20 mouse cellular contexts compared by ENCODE assay signal in the genomic region with DNA sequence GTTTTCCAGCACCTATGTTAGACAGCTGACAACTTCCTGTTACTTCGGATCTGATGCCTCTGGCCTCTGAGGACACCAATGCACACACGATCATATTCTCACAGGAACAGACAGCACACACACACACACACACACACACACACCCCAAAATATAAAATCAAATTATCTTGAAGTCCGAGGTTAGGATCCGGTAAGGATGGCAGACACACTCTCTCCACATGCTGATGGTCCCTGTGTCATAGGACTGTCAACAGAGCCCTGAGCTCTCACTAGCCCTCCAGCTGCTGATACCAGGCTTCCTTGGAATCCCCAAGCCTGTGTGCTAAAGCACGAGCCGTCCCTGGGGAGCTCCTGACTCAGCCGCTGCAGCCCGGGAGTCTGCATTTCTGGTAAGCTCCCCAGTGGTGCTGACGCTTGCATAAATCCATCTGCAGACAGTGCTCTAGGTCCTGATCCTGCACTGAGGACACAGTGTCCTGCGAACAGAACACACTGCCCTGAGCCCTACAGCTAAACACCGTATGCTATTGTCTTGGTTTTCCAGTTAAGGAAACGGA.
DNase-seq lines count a peak whose midpoint lies in the region; ATAC-seq and TF ChIP-seq lines count a peak whose summit lies in the region.
"Had no signal": no experiment of that assay in that cellular context is flagged by ENCODE, and none has a peak within 500 bp of the region (broad histone marks: within the 10 kb centered on the region; RNA-seq: fewer than 3 reads in every experiment).

No protein-coding gene starts in this region.

- no peaks in the 10 kb centered on the region for H3K36me3 ChIP-seq in heart, adult 2 months (ENCODE audit: control insufficient read depth, insufficient read depth, low read length)
- H3K36me3 ChIP-seq in heart, embryonic 11.5 days (ENCODE audit: control insufficient read depth, insufficient read depth, low read length), result no peaks in the 10 kb centered on the region
- H3K36me3 ChIP-seq: embryonic facial prominence, embryonic 15.5 days; forebrain, embryonic 10.5 days; limb, embryonic 13.5 days; liver, embryonic 15.5 days; stomach, embryonic 15.5 days had no signal

- no peaks in the 10 kb centered on the region for H3K9me3 ChIP-seq in heart, embryonic 11.5 days (replicated peaks; ENCODE audit: control insufficient read depth, low read length)
- H3K9me3 ChIP-seq: embryonic facial prominence, embryonic 15.5 days; forebrain, embryonic 10.5 days; limb, embryonic 13.5 days; liver, embryonic 15.5 days; stomach, embryonic 15.5 days had no signal

- intact Hi-C loops in heart, adult 2 months (cut with DNase I), result no loop called here

- peak; percentile 41 for DNase-seq in adrenal gland, postnatal 10 days
- DNase-seq in adrenal gland, adult 8-10 months, result no peak
- peak; percentile 39 to 57 for DNase-seq in heart, adult 2 months
- peak; percentile 89 for DNase-seq in 3T3-L1 (ENCODE audit: low read depth, low spot score)
- DNase-seq in heart, adult 9 months (ENCODE audit: low spot score in 2 of 2), result peak; percentile 25 to 29
- DNase-seq in right cerebral cortex, postnatal 36 days (ENCODE audit: low spot score in 2 of 2), result no peak
- DNase-seq in cerebellum, postnatal 14 days, result no peak
- DNase-seq: cerebellum, adult 9-11 months; embryo, embryonic 11 days; kidney, adult 18-20 months; lung, postnatal 14 days; right cerebral cortex, adult 18-20 months; thymus, adult 2 months had no signal

- 55% methylated on average over 12 of the region's 12 CpGs for WGBS in heart, adult 2 months
- WGBS in heart, embryonic 11.5 days (ENCODE audit: insufficient replicate concordance), result 77% methylated on average over 12 of the region's 12 CpGs

- H3K27me3 ChIP-seq in heart, adult 2 months (ENCODE audit: control insufficient read depth, insufficient read depth, low read length), result no peaks in the 10 kb centered on the region
- H3K27me3 ChIP-seq in heart, embryonic 11.5 days (ENCODE audit: control insufficient read depth, insufficient read depth, low read length), result peaks cover 10% of the 10 kb centered on the region; the same call in 1 of the 2 replicates
- H3K27me3 ChIP-seq: embryonic facial prominence, embryonic 15.5 days; stomach, embryonic 15.5 days had no signal

- no peak for TF ChIP-seq CTCF in heart, adult 2 months (IDR thresholded peaks at IDR 0.05)

- H3K79me2 ChIP-seq in heart, adult 2 months (replicated peaks; ENCODE audit: control insufficient read depth, insufficient read depth, low read length), result no peaks in the 10 kb centered on the region

- no peak for TF ChIP-seq POLR2A in heart, adult 2 months (IDR thresholded peaks at IDR 0.05; ENCODE audit: insufficient read depth, low read depth, low read length)

- H3K4me2 ChIP-seq in heart, embryonic 11.5 days, result no peak overlapping the region
- H3K4me2 ChIP-seq: embryonic facial prominence, embryonic 15.5 days; limb, embryonic 13.5 days; liver, embryonic 15.5 days; stomach, embryonic 15.5 days had no signal

- no peak for ATAC-seq in heart, embryonic 11.5 days (replicated peaks; ENCODE audit: insufficient number of reproducible peaks, low FRiP score, low TSS enrichment)
- ATAC-seq: hindbrain, postnatal 0 days had no signal

- no peak overlapping the region for H3K4me3 ChIP-seq in heart, adult 2 months
- H3K4me3 ChIP-seq in heart, embryonic 11.5 days (ENCODE audit: low read depth, low read length), result no peak overlapping the region
- H3K4me3 ChIP-seq: embryonic facial prominence, embryonic 15.5 days; forebrain, embryonic 10.5 days; limb, embryonic 13.5 days; liver, embryonic 15.5 days; stomach, embryonic 15.5 days had no signal

- no peak overlapping the region for H3K27ac ChIP-seq in heart, adult 2 months
- H3K27ac ChIP-seq in heart, embryonic 11.5 days (ENCODE audit: low read depth, low read length), result no peak overlapping the region
- H3K27ac ChIP-seq: embryonic facial prominence, embryonic 15.5 days; forebrain, embryonic 10.5 days; hindbrain, postnatal 0 days; limb, embryonic 13.5 days; liver, embryonic 15.5 days; stomach, embryonic 15.5 days had no signal

- no peak for TF ChIP-seq EP300 in heart, adult 2 months (IDR thresholded peaks at IDR 0.05; ENCODE audit: insufficient read depth, low read depth, low read length)

- no peak overlapping the region for H3K9ac ChIP-seq in heart, adult 2 months (ENCODE audit: low read depth, low read length)
- no peak overlapping the region for H3K9ac ChIP-seq in heart, embryonic 11.5 days (ENCODE audit: low read depth, low read length)
- H3K9ac ChIP-seq: embryonic facial prominence, embryonic 15.5 days; limb, embryonic 13.5 days; liver, embryonic 15.5 days; stomach, embryonic 15.5 days had no signal

- no peaks in the 10 kb centered on the region for H3K4me1 ChIP-seq in heart, adult 2 months (ENCODE audit: control insufficient read depth, insufficient read depth, low read length)
- no peaks in the 10 kb centered on the region for H3K4me1 ChIP-seq in heart, embryonic 11.5 days (ENCODE audit: control insufficient read depth, insufficient read depth, low read length)
- H3K4me1 ChIP-seq: forebrain, embryonic 10.5 days; limb, embryonic 13.5 days; liver, embryonic 15.5 days; stomach, embryonic 15.5 days had no signal

Comparison
In these comparisons a context has a peak if more than half of its experiments do, and no peak if none do; other contexts are left out.
1. DNase-seq: peak in adrenal gland, postnatal 10 days (single experiment), heart, adult 2 months (2 of 2), 3T3-L1 (single experiment) and heart, adult 9 months (2 of 2); none in adrenal gland, adult 8-10 months (single experiment), right cerebral cortex, postnatal 36 days (0 of 2) and cerebellum, postnatal 14 days (0 of 2).